Mouse (Mus musculus): ENCODE data around the gene Cct2. TPM values are rescaled to one million over a fixed set of nuclear protein-coding genes. Genes with fewer than 3 reads are reported as not detected.

Gene Cct2
- polyA plus RNA-seq, 1 experiment = 94.0 TPM

DNA sequence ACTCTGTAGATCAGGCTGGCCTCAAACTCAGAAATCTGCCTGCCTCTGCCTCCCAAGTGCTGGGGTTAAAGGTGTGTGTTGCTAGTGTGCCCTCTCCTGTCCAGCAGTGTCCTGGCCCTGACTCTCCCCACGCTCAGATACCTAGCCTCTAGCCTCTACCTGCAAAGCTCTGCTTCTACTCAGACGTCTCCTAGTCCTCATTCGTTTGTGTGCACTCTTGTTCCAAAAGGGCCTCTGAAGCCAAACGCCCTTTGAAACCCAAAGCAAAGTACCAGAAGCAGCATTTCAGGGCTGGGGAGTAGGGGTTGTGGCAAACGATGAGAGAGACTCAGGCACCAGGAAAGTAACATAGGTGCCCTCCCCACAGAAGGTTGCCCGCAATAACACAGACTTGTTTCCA lies 53.9 kb downstream of the Cct2 start:
- WGBS = 73% methylated on average over 6 of the region's 6 CpGs
- DNase-seq (ENCODE audit: low read depth, low spot score) = no peak

- WGBS = 50% methylated on average over 12 of the region's 12 CpGs
Observed at GRCm38 (mm10) chr10:117005707-117006464, 57.7 kb downstream of the Cct2 start.

GRCm38 (mm10) chr10:117004695-117005094 lies 58.9 kb downstream of the Cct2 start:
- WGBS = 88% methylated on average over 5 of the region's 5 CpGs
- no peak for DNase-seq (ENCODE audit: low read depth, low spot score)

More at GRCm38 (mm10) chr10:117005707-117006464, 57.7 kb downstream of the Cct2 start:
- no peak for DNase-seq (ENCODE audit: low read depth, low spot score)

Other genes with a start within 250 kb of the Cct2 start
- 25.9 and 39.9 TPM in 2 replicates for gene Myrfl, start 166.9 kb downstream of the Cct2 start, polyA plus RNA-seq (2012; rRNA removed)
- gene Rab3ip, start 113.0 kb downstream of the Cct2 start, polyA plus RNA-seq (2012; rRNA removed) = 98.2 and 144 TPM in 2 replicates
- gene Gm10271, start 91.2 kb downstream of the Cct2 start, polyA plus RNA-seq (2012; rRNA removed) = not detected in 2 replicates
- gene Best3, start 77.5 kb downstream of the Cct2 start, polyA plus RNA-seq (2012; rRNA removed) = 0.06 TPM in 1 of 2 replicates, not detected in the other
- 0.07 and 0.10 TPM in 2 replicates for gene Lrrc10, start 18.5 kb downstream of the Cct2 start, polyA plus RNA-seq (2012; rRNA removed)
- gene Frs2, start 84.7 kb upstream of the Cct2 start, polyA plus RNA-seq (2012; rRNA removed) = 5.8 and 10.9 TPM in 2 replicates
- gene Yeats4, start 160.7 kb upstream of the Cct2 start, polyA plus RNA-seq (2012; rRNA removed) = 20.5 and 22.0 TPM in 2 replicates
- gene 9530003J23Rik, start 174.9 kb upstream of the Cct2 start, polyA plus RNA-seq (2012; rRNA removed) = not detected in 2 replicates
- gene Lyz2, start 218.5 kb upstream of the Cct2 start, polyA plus RNA-seq (2012; rRNA removed) = 287 and 292 TPM in 2 replicates
- gene Lyz1, start 229.1 kb upstream of the Cct2 start, polyA plus RNA-seq (2012; rRNA removed) = 6,088 and 8,337 TPM in 2 replicates